Mouse (Mus musculus) embryonic fibroblast, embryonic 13.5 days (primary cell): Measurements from ENCODE around the gene Bicra.

Experiments used
- CTCF ChIP-seq: IDR thresholded peaks from 2 replicates; pipeline ENCODE4 v1.5.1; 2011; ENCODE audit warnings: mild to moderate bottlenecking, control low read depth, low read length, moderate library complexity, borderline replicate concordance; ENCODE audit not compliant: insufficient read depth
- POLR2A ChIP-seq: IDR thresholded peaks from 2 replicates; pipeline ENCODE4 v1.6.1; 2011; ENCODE audit warnings: low read depth, mild to moderate bottlenecking, control low read depth, low read length, moderate library complexity

GRCm38 (mm10) chr7:16046481-16047337 lies 1.0 kb downstream of the Bicra start:
- TF ChIP-seq CTCF (no peak), POLR2A (peak; percentile 62; the same call in 1 of the 2 replicates)
